Mouse (Mus musculus) thymus, postnatal 36 days (tissue): ENCODE results near the gene Rab3il1.
A peak's percentile ranks its signal among the peaks of the same experiment; 100 is the strongest.

Source experiments
- DNase-seq, 2 experiments: peaks; one replicate each; pipeline ENCODE4 v3.0.0; 2022; ENCODE audit warnings: mixed read lengths in 2 of 2

The Rab3il1 gene

GRCm38 (mm10) chr19:9984111-9985055 lies 17.1 kb upstream of the Rab3il1 start:
- DNase-seq = peak in 1 of 2 experiments; percentile 13

GRCm38 (mm10) chr19:9985190-9985899 lies 16.1 kb upstream of the Rab3il1 start:
- DNase-seq = no peak

- no peak for DNase-seq
These were observed 15.5 kb upstream of the Rab3il1 start for GRCm38 (mm10) chr19:9985900-9986421.

- DNase-seq = no peak
These were observed 14.3 kb upstream of the Rab3il1 start for GRCm38 (mm10) chr19:9987192-9987591.

- no peak for DNase-seq
These were observed 13.9 kb upstream of the Rab3il1 start for GRCm38 (mm10) chr19:9987593-9987992.

- peak; percentile 29 to 33 for DNase-seq
These were observed 12.1 kb upstream of the Rab3il1 start for GRCm38 (mm10) chr19:9989171-9989883.

GRCm38 (mm10) chr19:9989884-9990256 lies 11.6 kb upstream of the Rab3il1 start:
- no peak for DNase-seq

- peak; percentile 76 to 80 for DNase-seq
These were observed 10.2 kb upstream of the Rab3il1 start for GRCm38 (mm10) chr19:9991304-9991703.

- peak in 1 of 2 experiments; percentile 23 for DNase-seq
These were observed 9.2 kb upstream of the Rab3il1 start for GRCm38 (mm10) chr19:9992011-9992958.

GRCm38 (mm10) chr19:9993036-9993656 lies 8.3 kb upstream of the Rab3il1 start:
- DNase-seq = peak; percentile 80 to 83

GRCm38 (mm10) chr19:9997204-9998062 lies 4.0 kb upstream of the Rab3il1 start:
- no peak for DNase-seq

GRCm38 (mm10) chr19:9998063-9998416 lies 3.4 kb upstream of the Rab3il1 start:
- no peak for DNase-seq

- no peak for DNase-seq
These were observed 2.6 kb upstream of the Rab3il1 start for GRCm38 (mm10) chr19:9998736-9999486.

- DNase-seq = no peak
These were observed 1.1 kb upstream of the Rab3il1 start for GRCm38 (mm10) chr19:10000330-10000729.

GRCm38 (mm10) chr19:10003696-10004095 lies 2.2 kb downstream of the Rab3il1 start:
- DNase-seq = no peak

GRCm38 (mm10) chr19:10011408-10011807 lies 9.9 kb downstream of the Rab3il1 start:
- no peak for DNase-seq

GRCm38 (mm10) chr19:10012827-10013278 lies 11.4 kb downstream of the Rab3il1 start:
- no peak for DNase-seq

GRCm38 (mm10) chr19:10013348-10013747 lies 11.9 kb downstream of the Rab3il1 start:
- no peak for DNase-seq

GRCm38 (mm10) chr19:10013913-10014312 lies 12.4 kb downstream of the Rab3il1 start:
- DNase-seq = no peak
